Mouse (Mus musculus) bone marrow, adult 2 months (tissue): ENCODE results near the gene Psme2. TPM values are rescaled to one million over a fixed set of nuclear protein-coding genes. Genes with fewer than 3 reads are reported as not detected.

Experiments used
- H3K27ac ChIP-seq: fragments of 200-500 bp; 2 replicates; pipeline ENCODE4 v1.5.1; 2012; ENCODE audit warnings: low read depth, mild to moderate bottlenecking, control low read depth, inconsistent platforms, low read length; ENCODE audit not compliant: control insufficient read depth, poor library complexity, insufficient read depth
- H3K4me1 ChIP-seq: fragments of 200-500 bp; 2 replicates; pipeline ENCODE4 v1.6.1; 2011; ENCODE audit warnings: low read length; ENCODE audit not compliant: control insufficient read depth, insufficient read depth
- H3K4me3 ChIP-seq: fragments of 200-500 bp; replicated peaks from 2 replicates; pipeline ENCODE3; 2011; ENCODE audit warnings: mild to moderate bottlenecking, low read depth, low read length, control low read depth; ENCODE audit not compliant: control insufficient read depth
- CTCF ChIP-seq: fragments of 200-500 bp; IDR thresholded peaks from 2 replicates; pipeline ENCODE4 v1.5.1; 2011; ENCODE audit warnings: low read length, control low read depth; ENCODE audit not compliant: control insufficient read depth, insufficient read depth
- POLR2A ChIP-seq: fragments of 200-500 bp; IDR thresholded peaks from 2 replicates; pipeline ENCODE4 v1.6.1; 2011; ENCODE audit warnings: low read depth, mild to moderate bottlenecking, control low read depth, low read length, borderline replicate concordance; ENCODE audit not compliant: control insufficient read depth
- WGBS: fragments of 180-500 bp; shearing (Covaris S2); methylation state at CpG from one replicate; pipeline ENCODE4 v1.1.7; 2018; 5-methylcytosine and 5-hydroxymethylcytosine counted together
- polyA plus RNA-seq: library from polyadenylated mRNA; stranded (reverse); fragments of >200 nt; gene quantifications from 2 replicates; pipeline ENCODE4 v1.2.4, GENCODE M21; 2011; ENCODE audit warnings: low replicate concordance; ENCODE audit not compliant: missing spikeins, insufficient read depth, insufficient read length

The Psme2 gene
- polyA plus RNA-seq, 1 experiment, result 175 TPM

GRCm38 (mm10) chr14:55540787-55541321 is 50.1 kb downstream of the Psme2 start:
- WGBS, result under 1% methylated on average over 10 of the region's 10 CpGs
- H3K4me1 ChIP-seq, result no peaks in the 10 kb centered on the region
- peak overlapping the region; percentile 91 for H3K27ac ChIP-seq
- TF ChIP-seq POLR2A (no peak; the same call in 1 of the 2 replicates), CTCF (no peak)
- peak overlapping the region; percentile 90 for H3K4me3 ChIP-seq

- Histone ChIP-seq H3K27ac (peak within 1 kb of the TSS; percentile 91), H3K4me1 (no peaks in the 10 kb centered on the region), H3K4me3 (peak within 1 kb of the TSS; percentile 90)
- TF ChIP-seq CTCF (no peak), POLR2A (peak; percentile 83)
- WGBS, result under 1% methylated on average over 32 of the region's 32 CpGs
Measured at GRCm38 (mm10) chr14:55540067-55540786, 50.7 kb downstream of the Psme2 start, which contains the start of gene Pck2. Pck2 (plus strand) TSS chr14:55540266.

Other genes with a start within 250 kb of the Psme2 start
- 39.2 and 47.3 TPM in 2 replicates for gene Dhrs4, start 112.4 kb downstream of the Psme2 start, polyA plus RNA-seq
- 0.79 and 3.5 TPM in 2 replicates for gene Carmil3, start 100.5 kb downstream of the Psme2 start, polyA plus RNA-seq
- gene Cpne6, start 80.7 kb downstream of the Psme2 start, polyA plus RNA-seq, result not detected in 2 replicates
- gene Nrl, start 66.1 kb downstream of the Psme2 start, polyA plus RNA-seq, result 0.25 and 0.70 TPM in 2 replicates
- gene Pck2, start 50.8 kb downstream of the Psme2 start, polyA plus RNA-seq, result 42.6 and 60.8 TPM in 2 replicates
- 26.4 and 42.3 TPM in 2 replicates for gene Dcaf11, start 31.1 kb downstream of the Psme2 start, polyA plus RNA-seq
- gene A730061H03Rik, start 30.7 kb downstream of the Psme2 start, polyA plus RNA-seq, result not detected in 2 replicates
- gene Fitm1, start 15.5 kb downstream of the Psme2 start, polyA plus RNA-seq, result not detected in 2 replicates
- 187 and 268 TPM in 2 replicates for gene Psme1, start 13.0 kb downstream of the Psme2 start, polyA plus RNA-seq
- 12.3 and 48.5 TPM in 2 replicates for gene Emc9, start 5.8 kb downstream of the Psme2 start, polyA plus RNA-seq
- 79.5 and 160 TPM in 2 replicates for gene Rnf31, start 595 bp upstream of the Psme2 start, polyA plus RNA-seq
- gene Irf9, start 12.5 kb upstream of the Psme2 start, polyA plus RNA-seq, result 60.8 and 84.3 TPM in 2 replicates
- gene Rec8, start 26.9 kb upstream of the Psme2 start, polyA plus RNA-seq, result 13.2 and 28.5 TPM in 2 replicates
- gene Ipo4, start 44.8 kb upstream of the Psme2 start, polyA plus RNA-seq, result 24.9 and 49.5 TPM in 2 replicates
- 2.0 and 5.8 TPM in 2 replicates for gene Gm49378, start 46.8 kb upstream of the Psme2 start, polyA plus RNA-seq
- 37.9 and 46.7 TPM in 2 replicates for gene Tm9sf1, start 52.7 kb upstream of the Psme2 start, polyA plus RNA-seq
- gene Tssk4, start 59.1 kb upstream of the Psme2 start, polyA plus RNA-seq, result 0.77 and 4.0 TPM in 2 replicates
- 23.2 and 50.4 TPM in 2 replicates for gene Mdp1, start 69.4 kb upstream of the Psme2 start, polyA plus RNA-seq
- gene Gmpr2, start 80.8 kb upstream of the Psme2 start, polyA plus RNA-seq, result 7.3 and 18.3 TPM in 2 replicates
- gene Nedd8, start 81.0 kb upstream of the Psme2 start, polyA plus RNA-seq, result 173 and 183 TPM in 2 replicates
- gene Tinf2, start 90.7 kb upstream of the Psme2 start, polyA plus RNA-seq, result 25.4 and 38.1 TPM in 2 replicates
- gene Tgm1, start 122.8 kb upstream of the Psme2 start, polyA plus RNA-seq, result 1.1 and 5.1 TPM in 2 replicates
- 16.0 and 24.5 TPM in 2 replicates for gene Rabggta, start 131.2 kb upstream of the Psme2 start, polyA plus RNA-seq
- gene Dhrs1, start 154.6 kb upstream of the Psme2 start, polyA plus RNA-seq, result 24.4 and 25.9 TPM in 2 replicates
- gene Nop9, start 154.6 kb upstream of the Psme2 start, polyA plus RNA-seq, result 14.3 and 14.5 TPM in 2 replicates
- 1.6 TPM in 1 of 2 replicates, not detected in the other for gene Cideb, start 167.3 kb upstream of the Psme2 start, polyA plus RNA-seq
- 2.8 and 6.5 TPM in 2 replicates for gene Ltb4r2, start 170.3 kb upstream of the Psme2 start, polyA plus RNA-seq
- gene Ltb4r1, start 174.8 kb upstream of the Psme2 start, polyA plus RNA-seq, result 34.1 and 77.0 TPM in 2 replicates
- gene Adcy4, start 193.0 kb upstream of the Psme2 start, polyA plus RNA-seq, result 2.3 and 4.7 TPM in 2 replicates
- 27.7 and 38.9 TPM in 2 replicates for gene Ripk3, start 197.8 kb upstream of the Psme2 start, polyA plus RNA-seq
- gene Nfatc4, start 232.0 kb upstream of the Psme2 start, polyA plus RNA-seq, result 4.0 and 5.6 TPM in 2 replicates